Mouse (Mus musculus) ES-Bruce4 (cell line): Measurements from ENCODE around the gene Dnajc13.

Source experiments
- CTCF ChIP-seq: IDR thresholded peaks from one replicate; pipeline ENCODE4 v1.8.1; 2011; ENCODE audit warnings: low read depth, low read length
- EP300 ChIP-seq: IDR thresholded peaks from 2 replicates; pipeline ENCODE4 v1.6.1; 2011; ENCODE audit warnings: low read depth, low read length; ENCODE audit not compliant: insufficient read depth

DNA sequence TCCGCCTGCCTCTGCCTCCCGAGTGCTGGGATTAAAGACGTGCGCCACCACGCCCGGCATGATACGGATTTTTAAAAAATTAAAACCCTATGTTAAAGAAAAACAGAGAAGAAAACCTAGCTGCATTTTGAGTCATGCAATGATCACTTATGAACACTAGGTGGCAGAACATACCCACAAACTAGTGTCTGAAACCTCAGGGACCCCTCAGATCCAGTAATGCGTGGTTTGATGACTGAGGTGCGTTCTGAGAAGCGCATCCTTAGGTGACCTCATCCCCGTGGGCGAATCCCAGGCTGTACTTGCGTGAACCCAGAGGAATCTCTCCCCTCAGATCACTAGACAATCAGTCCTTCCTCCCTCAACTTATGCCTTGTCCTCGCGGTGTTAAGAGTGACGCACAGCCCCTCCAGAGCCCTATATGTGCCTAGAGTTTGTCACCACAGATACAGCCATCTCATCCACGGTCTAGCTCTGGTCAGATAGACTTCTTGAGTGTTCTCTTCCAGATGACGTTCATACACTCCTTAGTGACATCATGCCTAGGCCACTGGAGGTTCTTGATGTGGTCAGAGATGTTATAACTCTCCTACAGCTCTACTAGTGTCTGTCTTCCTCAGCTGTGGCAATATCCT lies 14.9 kb upstream of the Dnajc13 start:
- TF ChIP-seq EP300 (no peak), CTCF (peak; percentile 26)
